Mouse (Mus musculus) forelimb bud, embryonic 11.5 days (tissue): Measurements from ENCODE around the gene Cbs.
"Not testable (repeated sequence)": the region's sequence is repeated elsewhere in the genome, so short reads cannot be mapped to it uniquely, and the experiment has no call there.

Source experiments
- DNase-seq: peaks from one replicate; pipeline ENCODE4 v3.0.0-alpha.2; 2012; ENCODE audit warnings: low read depth, low spot score

The Cbs gene

GRCm38 (mm10) chr17:31646199-31647002, 9.4 kb upstream of the Cbs start:
- no peak for DNase-seq

- no peak for DNase-seq
Measured at GRCm38 (mm10) chr17:31642913-31643312, 5.9 kb upstream of the Cbs start.

DNA sequence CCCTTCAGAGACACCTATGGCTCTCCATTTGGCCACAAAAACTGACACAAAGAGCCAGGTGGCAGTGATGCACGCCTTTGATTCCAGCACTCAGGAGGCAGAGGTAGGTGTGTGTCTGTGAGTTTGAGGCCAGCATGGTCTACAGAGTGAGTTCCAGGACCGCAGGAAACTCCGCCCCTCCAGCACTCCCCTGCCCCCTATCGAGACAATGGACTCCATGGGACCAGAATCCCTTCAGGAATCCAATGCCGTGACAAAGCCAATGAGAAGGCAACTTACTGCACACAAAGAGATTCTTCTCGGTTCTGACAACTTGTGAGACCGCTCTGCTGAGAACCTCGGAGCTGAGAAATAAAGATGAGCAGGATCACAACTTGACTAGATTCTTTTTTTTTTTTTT, 5.3 kb upstream of the Cbs start:
- no peak for DNase-seq

DNA sequence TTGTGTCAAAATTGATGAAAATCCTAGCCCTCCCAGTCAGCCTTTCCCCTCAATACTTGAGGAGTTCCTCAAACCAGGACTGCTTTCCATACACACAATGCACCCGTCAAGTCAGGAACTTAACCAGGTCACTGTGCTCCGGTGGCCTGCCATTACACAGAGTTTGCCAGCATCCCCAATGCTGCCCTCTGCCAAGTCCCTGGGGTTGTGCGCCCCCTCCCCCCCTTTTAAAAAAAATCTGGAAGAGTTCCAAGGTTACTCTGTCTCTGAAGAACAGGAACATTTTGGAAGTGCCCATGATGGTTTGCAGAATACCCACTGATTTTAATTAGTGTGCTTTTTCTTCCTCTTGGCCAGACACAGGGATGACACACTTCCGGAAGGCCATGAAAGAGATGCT, 2.6 kb upstream of the Cbs start:
- DNase-seq: no peak

- DNase-seq: no peak
Measured at GRCm38 (mm10) chr17:31637866-31638570, 980 bp upstream of the Cbs start.

DNA sequence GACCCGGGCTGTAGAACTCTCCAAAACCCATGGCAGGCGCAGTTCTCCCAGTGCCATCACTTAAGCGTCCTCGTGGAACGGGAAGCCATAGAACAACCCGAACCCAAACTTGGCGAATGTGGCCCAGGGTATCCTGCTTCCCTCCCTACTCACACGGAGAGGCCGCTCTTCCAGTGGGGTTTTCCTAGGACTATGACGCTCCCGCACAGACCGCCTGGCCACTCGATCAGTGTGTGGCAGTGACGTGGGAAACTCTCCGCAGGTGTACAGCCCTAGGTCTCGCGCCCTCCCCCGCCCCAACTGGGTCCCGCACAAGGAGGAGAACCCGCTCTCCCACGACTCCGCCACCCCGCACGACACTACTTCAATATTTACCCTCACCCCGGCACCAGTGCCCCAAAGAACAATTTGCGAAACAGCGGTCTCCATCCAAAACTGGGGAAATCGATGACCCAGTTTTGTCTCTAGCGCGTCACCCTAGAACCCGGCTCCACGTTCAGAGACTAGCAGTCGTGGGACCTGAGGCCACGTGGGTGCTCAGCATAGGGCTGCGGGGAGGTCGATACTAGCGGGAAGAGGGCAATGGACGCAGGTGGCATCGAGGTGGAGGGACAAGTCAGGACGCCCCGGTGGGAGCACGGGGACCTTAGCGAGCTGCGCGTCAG, 629 bp downstream of the Cbs start:
- no peak for DNase-seq

DNA sequence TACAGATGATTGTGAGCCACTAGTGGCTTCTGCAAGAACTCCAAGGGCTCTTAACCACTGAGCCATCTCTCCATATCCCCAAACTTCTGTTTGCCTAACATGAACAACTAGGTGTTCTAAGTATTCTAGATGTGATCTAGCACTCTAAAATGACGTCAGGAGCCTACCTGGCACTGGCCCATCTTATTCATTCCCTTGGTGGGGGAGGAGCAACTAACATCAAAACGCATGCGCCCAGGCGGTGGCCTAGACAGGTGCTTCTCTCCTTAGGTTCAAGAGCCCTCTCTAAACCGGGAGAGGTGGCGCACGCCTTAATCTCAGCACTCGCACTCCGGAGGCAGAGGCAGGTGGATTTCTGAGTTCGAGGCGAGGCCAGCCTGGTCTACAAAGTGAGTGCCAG, 1.3 kb downstream of the Cbs start:
- DNase-seq: no peak

DNA sequence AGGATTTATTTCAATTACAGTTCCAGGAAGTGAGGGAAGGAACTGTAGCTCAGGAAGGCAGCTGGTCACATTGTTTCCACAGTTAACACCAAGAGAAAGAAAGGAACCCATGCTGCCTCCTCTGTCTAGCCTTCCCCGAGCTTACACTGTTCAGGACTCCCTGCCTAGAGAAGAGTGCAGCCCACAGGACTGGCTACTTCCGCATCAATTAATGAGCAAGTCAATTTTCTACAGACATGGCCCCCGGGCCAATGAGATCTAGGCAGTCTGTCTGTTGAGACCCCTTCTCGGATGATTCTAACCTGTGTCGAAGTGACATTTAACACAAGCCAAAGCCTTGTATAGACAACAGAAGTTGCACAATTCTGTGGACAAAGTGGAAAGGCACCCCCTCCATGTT, 2.1 kb downstream of the Cbs start:
- DNase-seq: no peak

DNA sequence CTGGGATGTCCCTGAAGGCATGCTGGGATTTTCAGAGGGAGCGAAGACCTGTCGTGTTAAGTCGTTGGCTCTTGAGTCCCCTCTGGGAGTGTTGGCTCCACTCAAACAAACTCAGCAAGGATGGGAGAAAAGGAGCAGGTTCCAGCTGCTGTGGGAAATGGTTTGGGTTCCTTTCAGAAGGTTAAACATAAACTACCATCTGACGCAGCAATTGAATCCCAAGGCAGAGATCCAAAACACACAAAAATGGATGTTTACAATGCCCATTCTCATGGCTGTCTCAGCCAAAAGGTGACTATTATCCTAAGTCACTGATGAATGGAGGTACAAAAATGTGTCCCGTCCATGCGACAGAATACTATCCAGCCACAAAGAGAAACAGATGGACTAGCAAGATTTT, 4.0 kb downstream of the Cbs start:
- no peak for DNase-seq

GRCm38 (mm10) chr17:31631081-31631800, 5.8 kb downstream of the Cbs start:
- no peak for DNase-seq

DNA sequence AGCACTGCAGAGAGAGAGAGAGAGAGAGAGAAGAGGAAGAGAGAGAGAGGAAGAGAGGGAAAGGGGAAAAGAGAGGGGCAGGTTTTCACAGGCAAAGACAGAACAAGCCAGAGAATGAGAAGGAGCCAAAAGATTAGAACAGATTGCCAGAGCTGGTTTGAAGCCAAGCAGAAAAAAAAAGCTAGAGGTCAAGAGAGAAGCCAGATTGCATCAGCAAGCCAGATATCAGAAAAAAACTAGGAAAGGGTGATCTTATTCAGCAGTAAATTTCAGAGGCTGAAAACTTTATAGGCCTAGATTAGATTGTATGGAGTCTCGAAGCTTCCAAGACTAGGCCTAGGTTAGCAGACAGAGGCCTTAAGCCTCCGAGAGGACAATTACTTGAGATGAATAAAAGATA, 9.1 kb downstream of the Cbs start:
- DNase-seq: no peak

GRCm38 (mm10) chr17:31623101-31623500, 13.9 kb downstream of the Cbs start:
- DNase-seq: no peak

DNA sequence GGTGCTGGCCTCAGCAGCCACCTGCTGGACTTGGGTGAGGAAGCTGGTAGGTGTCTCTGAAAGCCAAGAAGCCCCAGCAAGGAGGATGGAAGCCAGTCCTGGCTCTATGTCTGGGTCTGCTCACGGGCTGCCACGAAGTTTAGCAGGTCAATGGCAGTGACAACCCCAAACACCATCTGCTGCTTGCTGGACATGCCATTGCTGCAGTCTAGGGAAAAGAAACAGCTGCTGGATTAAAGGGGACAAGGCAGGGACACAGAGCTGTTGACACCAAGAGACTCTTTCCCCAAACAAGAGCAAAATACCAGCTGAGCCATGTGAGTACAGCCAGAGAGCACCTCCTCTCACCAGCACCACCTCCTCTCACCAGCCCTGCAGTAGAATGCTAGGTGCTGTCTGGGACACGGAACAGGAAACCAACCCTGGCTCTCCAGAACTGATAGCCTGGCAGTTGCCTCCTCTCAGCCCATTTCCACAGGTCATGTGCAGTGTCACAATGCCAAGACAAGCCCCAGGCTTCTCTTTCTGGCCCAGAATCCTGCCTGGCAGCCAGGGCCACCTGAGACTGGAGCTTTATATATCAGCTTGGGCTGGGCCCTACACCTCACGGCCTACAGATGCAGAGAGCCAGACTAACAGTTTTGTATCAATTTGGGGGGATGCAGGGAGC, 23.8 kb downstream of the Cbs start:
- no peak for DNase-seq

- no peak for DNase-seq
Measured at GRCm38 (mm10) chr17:31609895-31610294, 27.1 kb downstream of the Cbs start.

- not testable (repeated sequence) for DNase-seq
Measured at GRCm38 (mm10) chr17:31609173-31609572, 27.9 kb downstream of the Cbs start.

- no peak for DNase-seq
Measured at GRCm38 (mm10) chr17:31607256-31607951, 29.6 kb downstream of the Cbs start.

- no peak for DNase-seq
Measured at GRCm38 (mm10) chr17:31606424-31606823, 30.6 kb downstream of the Cbs start.

GRCm38 (mm10) chr17:31598593-31598992, 38.4 kb downstream of the Cbs start:
- DNase-seq: no peak

GRCm38 (mm10) chr17:31597957-31598356, 39.1 kb downstream of the Cbs start:
- DNase-seq: no peak

GRCm38 (mm10) chr17:31595077-31595476, 42.0 kb downstream of the Cbs start:
- DNase-seq: no peak

GRCm38 (mm10) chr17:31594590-31594989, 42.4 kb downstream of the Cbs start:
- DNase-seq: no peak
